Mouse (Mus musculus) gastrocnemius, postnatal 10 days (tissue): ENCODE data around the gene Plekhg4. TPM values are rescaled to one million over a fixed set of nuclear protein-coding genes. Genes with fewer than 3 reads are reported as not detected.

Experiments
- DNase-seq: peaks from one replicate; pipeline ENCODE4 v3.0.0; 2021; ENCODE audit warnings: mixed read lengths
- total RNA-seq, 2 experiments: library from RNA; stranded (reverse); gene quantifications; 2 replicates each; pipeline ENCODE4 v1.2.3; 2021

Gene Plekhg4
- total RNA-seq, 2 experiments from 2014 or later, result 0.07 to 0.79 TPM

- DNase-seq, result no peak
These were observed 31.4 kb downstream of the Plekhg4 start for GRCm38 (mm10) chr8:105404496-105404895.

GRCm38 (mm10) chr8:105406416-105406815 lies 33.3 kb downstream of the Plekhg4 start:
- DNase-seq, result no peak

GRCm38 (mm10) chr8:105408331-105408730 lies 35.3 kb downstream of the Plekhg4 start:
- DNase-seq, result no peak

- DNase-seq, result no peak
These were observed 36.9 kb downstream of the Plekhg4 start for GRCm38 (mm10) chr8:105409947-105410346.

- DNase-seq, result peak; percentile 70
These were observed 40.3 kb downstream of the Plekhg4 start, which contains the start of the genes Kctd19 and Lrrc36 for GRCm38 (mm10) chr8:105413391-105413790. TSS of gene Kctd19 (minus strand) at chr8:105413502. TSS of gene Lrrc36 (plus strand) at chr8:105413571.

- no peak for DNase-seq
These were observed 45.9 kb downstream of the Plekhg4 start for GRCm38 (mm10) chr8:105418992-105419391.

GRCm38 (mm10) chr8:105419800-105420199 lies 46.7 kb downstream of the Plekhg4 start:
- DNase-seq, result no peak

- no peak for DNase-seq
These were observed 48.9 kb downstream of the Plekhg4 start for GRCm38 (mm10) chr8:105422006-105422405.

GRCm38 (mm10) chr8:105426878-105427277 lies 53.8 kb downstream of the Plekhg4 start:
- DNase-seq, result no peak

GRCm38 (mm10) chr8:105431743-105432515 lies 58.9 kb downstream of the Plekhg4 start:
- DNase-seq, result no peak

Other genes starting within 250 kb of the Plekhg4 start
- gene Ces4a, start 241.5 kb upstream of the Plekhg4 start, total RNA-seq, result not detected
- 10 to 100 TPM; 39.8 to 46.9 TPM for gene Cbfb, start 202.6 kb upstream of the Plekhg4 start, total RNA-seq
- gene D230025D16Rik, start 148.1 kb upstream of the Plekhg4 start, total RNA-seq, result 10 to 100 TPM; 16.1 to 18.4 TPM
- 1 to 10 TPM; 8.6 to 9.9 TPM for gene B3gnt9, start 118.1 kb upstream of the Plekhg4 start, total RNA-seq
- gene Tradd, start 108.7 kb upstream of the Plekhg4 start, total RNA-seq, result 1 to 10 TPM; 3.3 to 4.4 TPM
- gene Fbxl8, start 108.6 kb upstream of the Plekhg4 start, total RNA-seq, result 1 to 10 TPM in 1 of 2 experiments, under 1 TPM in 1; 0.85 to 1.6 TPM
- under 1 TPM; 0.42 to 0.70 TPM for gene Hsf4, start 103.5 kb upstream of the Plekhg4 start, total RNA-seq
- gene Nol3, start 97.1 kb upstream of the Plekhg4 start, total RNA-seq, result 10 to 100 TPM; 22.3 to 22.8 TPM
- gene 4931428F04Rik, start 83.4 kb upstream of the Plekhg4 start, total RNA-seq, result 1 to 10 TPM; 2.3 to 3.1 TPM
- gene Exoc3l, start 77.2 kb upstream of the Plekhg4 start, total RNA-seq, result 1 to 10 TPM; 3.9 to 9.1 TPM
- 10 to 100 TPM; 18.7 to 22.3 TPM for gene E2f4, start 75.6 kb upstream of the Plekhg4 start, total RNA-seq
- under 1 TPM; 0.77 to 0.80 TPM for gene Elmo3, start 67.7 kb upstream of the Plekhg4 start, total RNA-seq
- gene Lrrc29, start 47.0 kb upstream of the Plekhg4 start, total RNA-seq, result 1 to 10 TPM; 1.5 to 2.4 TPM
- 10 to 100 TPM; 23.6 to 27.1 TPM for gene Tmem208, start 46.9 kb upstream of the Plekhg4 start, total RNA-seq
- 10 to 100 TPM in 1 of 2 experiments, 1 to 10 TPM in 1; 8.9 to 14.7 TPM for gene Fhod1, start 25.3 kb upstream of the Plekhg4 start, total RNA-seq
- gene Slc9a5, start 24.4 kb upstream of the Plekhg4 start, total RNA-seq, result 1 to 10 TPM; 1.4 to 2.4 TPM
- gene Kctd19, start 40.2 kb downstream of the Plekhg4 start, total RNA-seq, result under 1 TPM in 1 of 2 experiments, not detected in 1; 0.07 TPM
- 1 to 10 TPM in 1 of 2 experiments, under 1 TPM in 1; 0.93 to 1.1 TPM for gene Lrrc36, start 40.3 kb downstream of the Plekhg4 start, total RNA-seq
- gene Tppp3, start 98.3 kb downstream of the Plekhg4 start, total RNA-seq, result 100 to 1,000 TPM; 260 to 285 TPM
- 10 to 100 TPM; 10.9 to 15.9 TPM for gene Zdhhc1, start 123.6 kb downstream of the Plekhg4 start, total RNA-seq
- 1 to 10 TPM; 4.4 to 4.5 TPM for gene Hsd11b2, start 145.5 kb downstream of the Plekhg4 start, total RNA-seq
- gene Atp6v0d1, start 192.8 kb downstream of the Plekhg4 start, total RNA-seq, result 10 to 100 TPM; 49.3 to 54.2 TPM
- 10 to 100 TPM; 20.7 to 26.9 TPM for gene Ripor1, start 232.0 kb downstream of the Plekhg4 start, total RNA-seq